Mouse (Mus musculus) left cerebral cortex, adult 2 months (tissue): ENCODE results near the gene Gm17571. TPM values are rescaled to one million over a fixed set of nuclear protein-coding genes. Genes with fewer than 3 reads are reported as not detected.

Experiments
- DNase-seq, 2 experiments: peaks; one replicate each; pipeline ENCODE4 v3.0.0; 2021 to 2022; ENCODE audit warnings: low spot score in 2 of 2, mixed read lengths in 1 of 2; ENCODE audit errors: extremely low spot score in 1 of 2
- H3K27ac ChIP-seq: fragments of 200-600 bp; 2 replicates; pipeline ENCODE4 v1.8.1; 2022
- H3K4me3 ChIP-seq: fragments of 200-600 bp; 2 replicates; pipeline ENCODE4 v1.8.1; 2022
- CTCF ChIP-seq: fragments of 200-600 bp; IDR thresholded peaks from 2 replicates; pipeline ENCODE4 v1.8.1; 2022; ENCODE audit warnings: antibody characterized with exemption, mild to moderate bottlenecking, moderate library complexity
- intact Hi-C: fragments of 180-260 bp; cut with DNase I; formaldehyde crosslinking; loops from one replicate; pipeline ENCODE4 v1.15.1; 2025
- total RNA-seq, 2 experiments: library from RNA; stranded (reverse); gene quantifications; 2 replicates each; pipeline ENCODE4 v1.2.3; 2021

Gene Gm17571
- total RNA-seq, 2 experiments from 2014 or later: not detected

DNA sequence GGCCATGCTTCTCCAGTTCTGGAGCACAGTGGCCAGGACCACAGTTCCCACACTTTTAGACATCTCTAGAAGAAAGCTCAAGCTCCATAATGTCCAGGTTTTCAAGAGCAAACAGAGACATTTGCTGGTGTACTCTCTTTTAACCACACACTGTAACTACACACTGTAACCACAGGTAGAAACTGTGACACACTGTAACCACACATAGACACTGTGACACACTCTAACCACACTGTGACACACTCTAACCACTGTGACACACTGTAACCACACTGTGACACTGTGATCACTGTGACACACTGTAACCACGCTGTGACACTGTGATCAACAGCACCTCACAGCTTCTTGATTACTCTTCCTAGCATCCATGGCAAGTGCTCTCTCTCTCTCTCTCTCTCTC lies 317 bp downstream of the Gm17571 start:
- DNase-seq: no peak
- no peak overlapping the region for H3K4me3 ChIP-seq
- no peak for TF ChIP-seq CTCF
- no peak overlapping the region for H3K27ac ChIP-seq
- intact Hi-C loops: no loop called here

DNA sequence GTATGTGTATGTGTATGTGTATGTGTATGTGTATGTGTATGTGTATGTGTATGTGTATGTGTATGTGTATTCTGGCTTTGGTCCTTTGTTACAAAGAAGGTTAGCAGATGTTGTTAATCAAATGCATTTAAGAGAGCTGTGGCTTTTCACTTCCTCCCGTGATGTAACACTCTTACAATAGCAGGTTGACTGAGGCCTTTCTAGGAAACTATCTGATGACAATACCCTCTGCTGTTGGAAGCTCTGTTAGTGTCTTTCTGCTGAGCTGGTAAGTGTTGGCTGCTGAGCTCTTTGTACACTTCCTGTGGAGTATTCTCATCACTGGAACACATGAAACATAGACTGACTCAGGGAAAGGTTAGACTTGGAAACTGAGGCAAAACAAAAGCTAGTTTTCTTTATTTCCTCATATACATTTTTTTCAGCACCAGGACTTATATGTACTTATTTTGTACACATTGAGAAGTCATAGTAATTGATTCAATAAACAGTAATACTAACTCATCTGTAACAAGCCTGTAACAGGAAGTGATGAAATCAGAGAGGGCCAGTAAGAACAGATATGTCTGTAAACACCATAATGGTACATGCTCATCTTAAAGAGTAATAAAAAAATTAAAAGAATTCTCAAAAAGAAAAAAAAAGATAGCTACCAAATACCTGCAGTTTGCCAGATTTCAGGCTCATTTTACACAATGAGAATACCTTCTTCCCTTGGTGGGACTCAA lies 2.9 kb downstream of the Gm17571 start:
- Histone ChIP-seq H3K27ac (no peak overlapping the region), H3K4me3 (no peak overlapping the region)
- intact Hi-C loops: no loop called here
- TF ChIP-seq CTCF: no peak
- DNase-seq: no peak

DNA sequence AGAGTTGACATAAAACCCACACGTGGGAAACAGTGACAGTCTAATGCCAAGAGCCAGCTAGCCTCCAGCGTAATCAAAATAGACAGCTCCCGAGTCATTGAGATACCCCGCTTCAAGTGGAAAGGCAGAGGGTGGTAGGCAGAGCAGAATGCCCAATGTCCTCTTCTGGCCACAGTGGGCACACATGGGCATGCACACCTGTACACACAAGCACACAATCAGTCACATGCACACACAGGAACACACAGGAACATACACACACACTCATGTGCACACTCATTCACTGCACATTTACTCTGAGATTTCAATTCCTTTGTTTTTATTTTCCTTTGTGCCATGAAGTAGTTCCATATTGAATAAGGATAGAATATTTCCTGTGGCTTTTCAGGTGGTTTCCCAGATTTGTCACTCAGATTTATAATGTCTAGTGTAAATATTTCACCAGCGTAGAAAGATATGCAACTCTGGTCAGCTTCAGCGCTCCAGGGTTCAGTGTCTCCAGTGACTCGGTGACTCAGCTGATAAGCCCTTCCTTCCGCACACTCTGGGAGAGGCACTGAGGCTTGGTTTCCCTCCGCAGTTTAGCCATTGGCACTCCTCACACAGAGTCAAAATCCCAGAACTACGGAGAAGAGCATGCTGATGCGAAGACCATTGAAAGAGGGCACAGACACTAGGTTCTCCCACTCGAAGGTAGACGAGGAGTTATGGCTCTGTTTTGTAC lies 4.4 kb downstream of the Gm17571 start:
- Histone ChIP-seq H3K27ac (no peak overlapping the region), H3K4me3 (no peak overlapping the region)
- no peak for DNase-seq
- TF ChIP-seq CTCF: no peak
- intact Hi-C loops: no loop called here

DNA sequence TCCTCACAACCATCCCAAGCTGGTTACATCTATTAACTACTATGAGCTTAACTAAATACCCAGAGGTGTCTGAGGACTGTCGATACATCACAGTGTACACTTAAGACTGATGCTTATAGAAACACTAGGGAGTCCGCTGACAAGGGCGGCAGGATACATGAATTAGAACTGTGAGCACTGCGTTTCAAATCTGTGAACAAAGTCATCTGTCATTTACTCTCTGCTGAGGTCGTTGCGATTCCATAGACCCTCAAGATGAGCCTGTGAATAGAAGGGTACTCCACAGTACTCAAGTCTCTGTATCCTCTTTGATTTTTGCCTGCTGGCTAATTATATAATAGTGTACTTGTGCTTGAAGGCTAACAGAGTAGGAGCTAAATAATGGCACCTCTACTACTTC lies 5.6 kb downstream of the Gm17571 start:
- no peak overlapping the region for H3K27ac ChIP-seq
- DNase-seq: no peak
- no peak for TF ChIP-seq CTCF
- no peak overlapping the region for H3K4me3 ChIP-seq
- intact Hi-C loops: no loop called here

DNA sequence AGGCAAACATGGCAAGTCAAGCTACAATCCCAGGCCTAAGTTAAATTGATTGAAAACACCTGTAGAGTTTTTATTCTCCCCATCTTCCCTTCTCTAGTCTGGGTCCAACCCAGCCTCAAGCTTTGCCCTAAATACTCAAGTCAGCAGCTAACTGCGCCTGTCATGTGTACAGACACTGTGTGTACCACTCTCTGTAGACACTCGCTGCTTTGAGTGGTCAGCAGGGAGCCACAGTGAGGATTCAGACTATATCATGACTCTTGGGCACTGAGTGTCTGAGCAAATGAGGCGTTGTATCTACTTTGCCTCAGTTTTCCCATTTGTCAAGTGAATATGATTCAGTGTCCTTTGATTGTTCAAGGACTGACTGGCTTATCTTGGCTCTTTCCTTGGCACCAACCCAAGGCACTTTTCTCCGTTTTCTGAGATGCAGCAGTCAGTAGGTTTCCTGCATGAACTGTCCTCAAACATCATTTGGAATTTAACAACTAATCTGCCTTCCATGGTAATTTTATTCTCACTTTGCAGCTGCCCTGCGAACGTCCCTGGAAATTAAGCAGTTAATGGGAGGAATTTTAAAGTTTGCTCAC lies 13.0 kb downstream of the Gm17571 start:
- DNase-seq: no peak
- no peak for TF ChIP-seq CTCF
- intact Hi-C loops: no loop called here
- Histone ChIP-seq H3K4me3 (no peak overlapping the region), H3K27ac (no peak overlapping the region)

DNA sequence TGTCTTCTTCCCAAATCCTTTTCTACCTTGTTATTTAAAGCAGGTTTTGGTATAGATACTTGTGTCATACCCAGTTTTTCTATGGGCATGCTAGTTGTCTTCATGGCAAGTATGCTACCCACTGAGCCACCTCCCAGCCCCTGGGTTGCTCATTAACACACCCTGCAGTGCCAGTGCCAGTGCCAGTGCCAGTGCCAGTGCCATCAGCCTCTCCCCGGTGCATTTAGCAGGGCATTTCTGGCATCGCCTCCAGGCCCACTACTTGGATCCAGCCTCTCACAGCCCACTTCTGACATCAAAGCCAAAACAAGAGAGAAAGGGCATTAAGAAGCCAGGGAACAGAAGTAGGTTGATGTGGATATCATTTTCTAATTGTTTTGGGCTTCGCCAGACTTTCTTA lies 14.9 kb downstream of the Gm17571 start:
- no peak for DNase-seq
- TF ChIP-seq CTCF: no peak
- intact Hi-C loops: no loop called here
- H3K4me3 ChIP-seq: no peak overlapping the region
- no peak overlapping the region for H3K27ac ChIP-seq

DNA sequence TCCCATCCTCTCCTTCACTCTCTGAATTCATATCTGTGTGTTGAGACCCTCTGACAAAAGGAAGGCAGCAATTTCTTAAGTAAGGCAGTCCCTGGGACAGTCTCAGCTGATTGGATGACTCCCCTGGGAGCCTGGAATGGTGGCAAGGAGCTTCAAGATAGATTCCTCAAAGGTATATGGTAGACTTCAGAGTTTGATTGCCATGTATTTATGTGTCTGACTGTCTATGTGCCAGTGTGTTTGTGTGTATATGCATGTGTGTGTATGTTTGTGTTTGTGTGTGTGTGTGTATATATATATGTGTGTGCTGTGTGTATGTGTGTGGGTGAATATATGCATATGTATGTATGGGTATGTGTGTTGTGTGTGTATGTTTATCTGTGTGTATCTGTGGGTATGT lies 15.8 kb downstream of the Gm17571 start:
- intact Hi-C loops: no loop called here
- Histone ChIP-seq H3K4me3 (no peak overlapping the region), H3K27ac (no peak overlapping the region)
- no peak for TF ChIP-seq CTCF
- no peak for DNase-seq

DNA sequence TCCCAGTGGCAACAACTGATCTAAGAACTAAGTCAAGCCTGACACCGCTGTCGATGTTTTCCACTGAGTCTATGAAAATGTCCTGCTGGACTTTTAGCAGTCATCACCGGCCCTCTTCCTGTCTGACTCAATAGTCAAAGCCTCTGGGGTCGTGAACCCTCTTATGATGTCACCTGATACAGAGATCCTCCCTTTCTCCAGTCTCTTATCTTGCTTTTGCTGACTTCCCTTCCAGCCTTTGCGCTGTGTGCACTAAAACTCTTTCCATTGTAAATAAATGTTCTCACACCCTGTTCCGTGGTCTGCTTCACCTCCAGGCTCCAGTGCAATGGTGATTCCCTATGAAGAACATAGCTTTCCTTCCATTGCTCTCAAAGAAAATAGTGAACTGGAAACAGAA lies 16.3 kb downstream of the Gm17571 start:
- Histone ChIP-seq H3K4me3 (no peak overlapping the region), H3K27ac (no peak overlapping the region)
- intact Hi-C loops: no loop called here
- TF ChIP-seq CTCF: no peak
- DNase-seq: no peak

DNA sequence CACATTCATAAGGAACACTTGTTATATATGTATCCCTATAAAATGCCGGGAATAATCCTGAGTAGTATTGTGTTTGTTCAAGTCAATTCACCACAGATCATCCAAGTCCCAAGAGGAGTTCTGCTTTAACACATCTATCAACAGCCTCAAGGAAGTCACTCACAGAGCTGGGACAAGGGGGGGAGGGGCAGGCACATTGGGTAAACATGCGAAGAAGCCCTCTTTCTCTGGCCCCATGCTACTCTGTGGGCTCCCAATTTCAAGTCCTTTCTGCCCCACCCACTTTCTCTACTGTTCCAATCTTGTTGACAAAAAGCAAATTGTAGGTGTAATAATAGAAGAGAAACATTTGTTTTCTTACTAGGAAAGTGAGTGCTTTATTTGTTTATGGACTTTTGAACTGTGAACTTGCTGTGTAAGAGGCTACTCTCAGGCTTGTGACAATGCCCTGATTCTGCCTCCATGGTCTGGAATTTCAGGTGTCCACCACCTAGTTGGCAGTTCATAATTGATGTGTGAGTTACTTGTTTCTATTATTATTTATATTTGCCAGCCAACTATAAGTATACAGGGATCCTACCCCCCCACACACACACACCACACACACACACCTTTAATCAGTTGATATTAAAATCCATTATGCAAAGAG lies 17.0 kb downstream of the Gm17571 start:
- H3K27ac ChIP-seq: no peak overlapping the region
- TF ChIP-seq CTCF: no peak
- intact Hi-C loops: no loop called here
- no peak overlapping the region for H3K4me3 ChIP-seq
- DNase-seq: no peak

DNA sequence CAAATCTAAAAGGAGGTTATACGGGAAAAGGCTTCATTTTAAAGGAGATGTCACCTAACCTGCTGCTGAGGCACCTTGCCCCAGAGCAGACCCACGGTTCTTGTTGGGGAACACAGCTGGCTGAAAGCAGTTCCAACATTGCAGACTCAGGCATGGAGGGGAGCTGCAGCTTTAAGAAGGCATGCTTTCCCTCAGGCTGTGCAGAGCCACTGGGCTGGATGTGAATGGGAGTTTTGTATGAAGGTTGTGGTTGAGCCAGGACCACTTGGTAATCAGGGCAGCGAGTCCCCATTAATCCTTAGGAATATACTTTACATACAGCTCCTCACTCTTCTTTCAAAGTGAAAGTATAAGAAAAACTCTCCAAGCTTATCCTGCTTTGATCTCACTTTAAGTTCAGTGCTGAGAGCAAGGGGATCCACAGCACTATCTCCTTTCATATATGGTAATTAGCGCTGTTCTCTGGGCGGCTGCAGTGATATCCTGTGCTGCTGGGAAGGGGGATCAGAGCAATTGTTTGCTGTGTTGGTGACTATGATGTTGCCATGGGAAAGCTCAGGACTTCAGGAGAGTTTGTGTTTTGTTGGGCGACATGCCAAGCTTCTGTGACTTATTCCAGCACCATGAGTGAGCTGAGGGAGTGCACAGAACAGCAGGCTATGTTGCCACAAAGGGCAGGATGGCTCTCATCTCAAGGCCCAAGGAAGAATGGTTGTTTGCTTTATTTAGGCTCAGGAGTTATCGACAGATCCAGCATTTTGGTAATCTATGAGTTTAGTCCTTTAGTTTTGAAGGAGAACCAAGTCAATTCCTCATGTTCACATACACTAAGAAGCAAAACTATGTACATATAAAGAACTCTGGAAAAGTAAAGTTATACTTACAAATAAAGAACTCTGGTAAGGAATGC lies 21.3 kb downstream of the Gm17571 start:
- H3K4me3 ChIP-seq: no peak overlapping the region
- DNase-seq: peak; percentile 20 to 45
- intact Hi-C loops: no loop called here

DNA sequence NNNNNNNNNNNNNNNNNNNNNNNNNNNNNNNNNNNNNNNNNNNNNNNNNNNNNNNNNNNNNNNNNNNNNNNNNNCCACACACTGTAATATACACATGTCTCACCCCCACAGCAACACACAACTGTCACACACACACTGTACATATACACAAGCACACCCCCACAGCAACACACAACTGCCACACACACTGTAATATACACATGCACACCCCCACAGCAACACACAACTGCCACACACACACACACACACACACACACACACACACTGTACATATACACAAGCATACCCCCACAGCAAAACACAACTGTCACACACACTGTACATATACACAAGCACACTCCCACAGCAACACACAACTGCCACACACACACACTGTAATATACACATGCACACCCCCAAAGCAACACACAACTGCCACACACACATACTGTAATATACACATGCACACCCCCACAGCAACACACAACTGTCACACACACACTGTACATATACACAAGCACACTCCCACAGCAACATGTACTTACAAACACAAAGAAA lies 32.3 kb downstream of the Gm17571 start:
- intact Hi-C loops: no loop called here
- DNase-seq: no peak
- Histone ChIP-seq H3K27ac (no peak overlapping the region), H3K4me3 (no peak overlapping the region)
- no peak for TF ChIP-seq CTCF

More for the DNA sequence above, 21.3 kb downstream of the Gm17571 start:
- TF ChIP-seq CTCF: no peak
- H3K27ac ChIP-seq: peak overlapping the region; percentile 80

Other genes starting within 250 kb of the Gm17571 start
- gene Jrkl, start 200.9 kb downstream of the Gm17571 start, total RNA-seq: 10 to 100 TPM in 1 of 2 experiments, 1 to 10 TPM in 1; 9.5 to 10.4 TPM
- gene Ccdc82, start 199.8 kb downstream of the Gm17571 start, total RNA-seq: 10 to 100 TPM; 19.5 TPM
- gene Maml2, start 148.8 kb downstream of the Gm17571 start, total RNA-seq: 1 to 10 TPM; 7.1 to 7.2 TPM